Mouse (Mus musculus) heart, adult 10 weeks (tissue): ENCODE data around the gene Gm10057. TPM values are rescaled to one million over a fixed set of nuclear protein-coding genes. Genes with fewer than 3 reads are reported as not detected.

Experiments used
- polyA plus RNA-seq: library from polyadenylated mRNA; stranded (reverse); fragments of 350-450 nt; fragmentation: Illumina TruSeq; extraction: RNeasy Lipid Tissue Mini Kit (QIAGEN cat#74804); gene quantifications from one replicate; pipeline ENCODE4 v1.2.3, GENCODE M21; 2014; ENCODE audit warnings: low read depth, low replicate concordance

Gm10057 gene
- not detected for polyA plus RNA-seq

GRCm38 (mm10) chrX:154054939-154055338, at the start of gene Gm10057:
TSS of gene Gm10057 (minus strand) at chrX:154055039.

GRCm38 (mm10) chrX:154033727-154034126, 21.1 kb downstream of the Gm10057 start, which contains the start of gene 4921511M17Rik:
TSS of gene 4921511M17Rik (minus strand) at chrX:154033827.

GRCm38 (mm10) chrX:154012540-154012939, 42.3 kb downstream of the Gm10057 start, which contains the start of gene Samt1:
TSS of gene Samt1 (minus strand) at chrX:154012640.

Other genes with a start within 250 kb of the Gm10057 start
- gene Spin2c, start 222.8 kb downstream of the Gm10057 start, polyA plus RNA-seq: not detected
- gene Samt1, start 42.4 kb downstream of the Gm10057 start, polyA plus RNA-seq: not detected
- not detected for gene 4921511M17Rik, start 21.2 kb downstream of the Gm10057 start, polyA plus RNA-seq
- not detected for gene Gm15140, start 65.6 kb upstream of the Gm10057 start, polyA plus RNA-seq